Mouse (Mus musculus) layer of hippocampus, postnatal 25 days (tissue): ENCODE data around the gene Tmem135. TPM values are rescaled to one million over a fixed set of nuclear protein-coding genes. Genes with fewer than 3 reads are reported as not detected.

Experiments used
- DNase-seq, 2 experiments: peaks; one replicate each; pipeline ENCODE4 v3.0.0; 2022; ENCODE audit warnings: mixed read lengths in 2 of 2, low spot score in 1 of 2; ENCODE audit errors: extremely low spot score in 1 of 2
- total RNA-seq, 2 experiments: library from RNA; stranded (reverse); gene quantifications; 2 replicates each; pipeline ENCODE4 v1.2.3; 2021

Tmem135 gene
- total RNA-seq, 2 experiments from 2014 or later = 59.1 to 63.4 TPM

DNA sequence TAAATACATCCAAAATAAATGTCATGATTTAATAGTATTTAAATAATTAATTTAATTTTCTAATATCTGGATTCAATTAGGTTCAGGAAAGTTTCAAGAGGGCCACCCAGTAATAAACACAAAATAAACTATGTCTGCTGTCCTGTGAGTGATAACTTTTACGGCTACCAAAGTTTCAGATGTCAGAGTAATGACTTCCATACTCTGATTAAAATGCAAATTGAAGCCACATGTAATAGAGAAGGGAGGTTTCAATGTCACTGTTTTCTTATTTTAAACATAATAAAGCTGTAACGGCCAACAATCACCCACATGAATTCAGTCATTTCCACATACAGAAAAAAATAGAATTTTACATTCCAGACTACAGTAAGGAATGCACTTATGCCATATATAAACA lies 145.2 kb downstream of the Tmem135 start:
- no peak for DNase-seq

DNA sequence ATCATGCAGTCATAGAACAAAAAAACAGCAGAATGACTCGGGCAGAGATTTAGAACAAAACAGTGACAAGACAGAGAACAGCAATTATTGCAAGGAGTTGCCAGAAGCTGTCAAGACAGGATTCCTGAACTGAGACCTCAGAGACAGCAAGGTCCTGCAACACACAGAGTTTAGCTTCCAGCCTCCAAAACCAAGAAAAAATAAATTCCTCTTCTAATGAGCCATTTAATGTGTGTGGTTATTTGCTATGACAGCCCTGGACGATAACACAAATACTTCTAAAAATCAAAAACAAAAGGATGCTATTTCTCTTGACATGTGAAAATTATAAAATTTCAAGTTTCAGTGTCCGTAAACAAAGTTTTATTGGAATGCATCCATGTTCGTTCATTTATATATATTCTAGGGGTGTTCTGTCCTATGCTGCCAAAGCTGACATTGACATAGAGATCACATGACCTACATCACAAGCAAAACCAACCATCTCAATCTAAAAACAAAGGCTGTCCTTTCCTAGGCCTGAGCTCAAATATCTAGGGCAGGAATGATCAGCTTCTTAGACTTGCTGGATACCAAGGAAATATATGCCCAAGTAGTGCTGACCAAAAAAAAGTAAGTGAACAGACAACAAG lies 146.0 kb downstream of the Tmem135 start:
- no peak for DNase-seq

DNA sequence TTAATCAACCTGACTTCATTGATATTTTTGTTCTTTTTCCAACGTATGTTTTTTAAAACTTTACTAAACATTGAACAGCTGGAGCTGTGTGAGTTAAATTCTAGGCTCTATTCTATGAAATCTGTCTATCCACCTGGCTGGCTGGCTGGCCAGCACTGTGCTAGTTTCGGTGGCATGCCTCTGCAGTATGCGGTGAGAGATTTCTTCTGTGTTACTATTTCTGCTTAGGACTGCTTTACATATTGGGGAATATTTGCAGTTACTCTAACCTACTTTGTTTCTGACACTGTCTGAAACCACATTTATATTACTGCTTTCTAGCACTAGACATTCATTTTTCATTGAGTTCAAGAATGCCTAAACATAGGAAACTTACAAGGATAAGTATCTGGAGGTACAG lies 150.2 kb downstream of the Tmem135 start:
- no peak for DNase-seq

DNA sequence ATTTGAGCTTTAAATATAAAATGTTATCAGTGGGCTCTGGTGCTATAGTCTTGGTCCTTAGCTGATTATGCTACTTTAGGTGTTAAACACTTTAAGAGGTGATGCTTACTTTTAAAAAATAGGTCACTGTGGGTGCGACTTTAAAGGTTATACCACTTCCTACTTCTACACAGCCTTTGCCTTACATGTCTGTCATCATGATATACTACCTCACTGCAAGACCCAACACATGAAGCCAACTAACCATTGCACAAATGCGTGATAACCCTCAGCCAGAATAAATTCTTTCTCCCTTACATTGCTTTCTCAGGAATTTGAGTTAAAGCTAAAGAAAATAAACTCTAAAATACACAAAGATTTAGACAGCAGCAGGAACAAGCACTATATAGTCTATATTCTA lies 150.7 kb downstream of the Tmem135 start:
- no peak for DNase-seq

DNA sequence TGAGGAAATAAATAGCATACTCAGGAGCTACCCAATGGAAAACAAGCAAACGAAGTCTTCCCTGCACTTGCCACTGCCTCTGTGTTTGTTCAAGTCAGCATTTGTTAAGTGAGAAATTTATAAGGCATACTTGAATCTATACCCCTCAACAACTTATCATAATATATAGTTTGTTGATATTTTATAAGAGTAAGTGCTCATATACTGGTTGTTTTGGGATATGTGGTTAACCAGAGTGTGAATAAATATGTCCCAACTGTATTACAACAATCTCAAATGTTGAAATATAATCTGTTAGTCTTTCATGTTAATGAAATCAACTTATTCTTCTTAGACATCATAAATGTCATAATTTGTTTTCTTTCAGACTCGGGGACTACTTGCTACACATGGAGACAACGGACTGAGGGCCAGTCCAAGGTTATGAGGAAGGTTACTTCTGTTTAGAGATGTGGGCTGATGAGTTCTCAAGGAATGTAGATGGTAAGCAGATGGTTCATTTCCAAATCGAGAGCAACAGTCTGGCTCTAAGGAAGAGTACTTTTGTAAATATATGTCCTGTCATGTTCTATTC lies 152.1 kb downstream of the Tmem135 start:
- DNase-seq = no peak

DNA sequence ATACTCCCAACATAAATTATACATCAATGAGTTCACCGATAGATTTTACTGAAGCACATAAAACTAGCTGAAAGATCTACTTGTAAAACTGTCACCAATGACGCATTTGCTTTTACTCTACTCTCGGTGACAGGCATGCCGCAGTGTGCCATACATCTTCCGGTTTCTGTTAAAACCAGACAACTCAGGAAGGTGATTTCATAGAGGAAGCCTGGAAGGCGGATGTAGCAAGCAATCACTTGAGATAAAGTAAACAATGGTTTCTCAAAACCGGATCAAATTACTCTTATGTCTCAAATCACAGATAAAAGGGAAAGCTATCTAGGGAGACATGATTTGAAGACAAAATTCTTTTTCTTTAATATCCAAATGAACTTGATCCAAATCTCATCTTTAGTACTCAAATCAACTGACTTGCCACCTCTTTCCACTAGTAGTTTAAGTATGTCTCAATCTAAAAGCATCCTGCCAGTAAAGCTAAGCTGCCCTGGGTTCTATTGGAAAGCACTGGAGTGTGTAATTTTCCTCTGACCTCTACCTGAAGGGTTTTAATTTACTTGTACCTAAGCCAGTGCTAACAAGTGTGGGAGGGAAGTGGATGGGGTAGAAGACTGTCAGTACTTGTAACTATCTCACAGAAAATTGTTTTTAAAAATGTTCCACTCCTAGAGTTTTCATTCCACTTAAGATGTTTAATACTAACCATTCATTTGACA lies 155.7 kb downstream of the Tmem135 start:
- no peak for DNase-seq

DNA sequence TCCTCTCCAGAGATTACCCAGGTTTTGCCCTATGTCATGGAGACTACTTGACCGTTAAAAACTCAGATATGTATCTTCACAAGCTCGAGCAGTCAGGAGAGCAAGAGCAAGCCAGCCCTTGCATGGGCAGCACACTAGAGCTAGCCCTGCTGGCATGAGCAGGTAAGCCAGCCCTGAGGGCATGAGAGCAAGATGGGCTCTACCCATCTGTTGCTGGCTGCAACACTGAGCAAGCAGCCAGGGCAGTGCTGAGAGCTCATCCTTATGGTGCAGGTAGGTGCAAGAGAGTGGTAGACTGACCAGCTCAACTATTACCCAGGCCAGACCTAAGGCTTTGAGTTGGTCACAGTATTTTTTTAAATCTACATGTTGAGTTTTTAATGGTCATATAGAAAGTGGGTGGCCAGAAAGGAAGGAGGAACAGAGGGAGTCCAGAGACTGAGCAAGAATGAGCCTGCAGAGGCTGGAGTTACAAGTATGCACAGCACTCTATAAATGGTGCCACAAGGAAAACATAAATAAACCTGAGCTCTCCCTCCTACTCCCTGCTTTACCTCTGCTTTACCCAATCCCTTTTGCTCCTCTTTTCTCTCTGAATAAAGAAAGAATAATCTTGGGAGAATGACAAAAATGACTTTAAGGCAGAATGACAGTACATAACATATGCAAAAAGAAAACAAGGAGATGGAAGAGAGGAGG lies 156.9 kb downstream of the Tmem135 start:
- DNase-seq = no peak

DNA sequence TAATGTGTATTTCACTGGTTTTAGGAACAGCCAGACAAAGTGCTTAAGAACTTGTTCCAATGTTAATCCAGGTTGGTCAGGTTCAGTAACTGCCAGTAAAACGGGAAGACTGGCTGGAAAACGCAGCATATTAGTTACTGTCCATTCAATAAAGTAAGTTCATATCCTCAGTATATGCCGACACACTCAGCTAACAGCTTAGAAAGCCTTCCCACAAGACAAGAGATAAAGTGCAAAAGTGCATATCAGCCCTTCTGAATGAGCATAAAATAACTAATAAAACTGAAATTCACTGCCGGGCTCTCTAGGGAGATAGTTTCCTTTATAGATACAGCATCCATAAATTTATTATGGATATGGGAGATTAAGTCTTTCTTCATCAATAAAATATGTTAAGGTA lies 161.5 kb downstream of the Tmem135 start:
- no peak for DNase-seq

DNA sequence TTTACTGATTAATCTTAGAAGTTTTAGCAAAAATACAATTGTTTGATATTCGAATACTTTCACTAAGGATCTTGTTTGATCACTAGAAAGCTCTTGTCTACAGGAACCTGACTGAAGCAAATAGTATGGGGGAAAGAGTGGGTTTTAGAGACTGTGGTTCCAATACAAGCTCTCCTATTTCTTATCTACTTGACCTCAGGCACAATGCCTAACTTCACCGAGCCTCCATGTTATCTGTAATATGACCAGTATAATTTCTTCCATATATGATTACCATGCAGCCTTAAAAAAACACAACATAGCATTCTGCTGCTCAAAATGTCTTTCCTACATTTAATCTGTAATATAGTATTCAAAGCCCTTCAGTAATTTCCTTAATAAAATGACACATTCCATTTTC lies 161.9 kb downstream of the Tmem135 start:
- DNase-seq = no peak

DNA sequence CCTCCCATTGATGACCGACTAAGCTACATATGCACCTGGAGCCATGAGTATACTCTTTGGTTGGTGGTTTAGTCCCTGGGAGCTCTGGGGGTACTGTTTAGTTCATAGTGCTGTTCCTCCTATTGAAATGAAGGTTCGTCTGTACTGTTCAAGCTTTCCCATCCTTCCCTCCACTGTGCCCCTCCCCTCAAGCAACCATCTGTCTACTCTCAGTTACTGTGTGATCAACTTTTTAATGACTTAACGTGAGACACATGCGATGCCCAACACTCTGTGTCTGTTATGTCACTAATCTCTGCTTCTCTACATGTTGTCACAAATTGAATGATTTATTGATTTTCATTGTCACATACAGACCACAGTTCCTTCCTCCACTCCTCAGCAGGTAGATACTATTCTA lies 164.4 kb downstream of the Tmem135 start:
- no peak for DNase-seq

DNA sequence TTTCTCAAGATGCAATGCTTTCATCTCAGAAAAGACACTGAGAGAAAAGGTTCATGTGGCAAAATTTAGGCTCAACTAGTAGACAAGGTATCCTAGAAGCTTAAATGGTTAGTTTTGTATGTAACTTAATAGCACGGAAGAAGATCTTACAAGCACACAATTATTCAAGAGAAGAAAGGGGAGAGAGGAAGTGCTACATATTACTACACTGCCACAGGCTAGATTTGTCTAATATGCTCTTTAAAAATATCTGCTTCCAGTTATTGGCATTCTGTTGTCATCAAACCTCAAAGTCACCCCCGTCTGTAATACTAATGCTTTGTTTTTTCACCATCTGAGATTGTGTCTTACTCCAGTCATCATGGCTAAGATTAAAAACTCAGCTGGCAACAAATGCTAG lies 167.4 kb downstream of the Tmem135 start:
- no peak for DNase-seq

DNA sequence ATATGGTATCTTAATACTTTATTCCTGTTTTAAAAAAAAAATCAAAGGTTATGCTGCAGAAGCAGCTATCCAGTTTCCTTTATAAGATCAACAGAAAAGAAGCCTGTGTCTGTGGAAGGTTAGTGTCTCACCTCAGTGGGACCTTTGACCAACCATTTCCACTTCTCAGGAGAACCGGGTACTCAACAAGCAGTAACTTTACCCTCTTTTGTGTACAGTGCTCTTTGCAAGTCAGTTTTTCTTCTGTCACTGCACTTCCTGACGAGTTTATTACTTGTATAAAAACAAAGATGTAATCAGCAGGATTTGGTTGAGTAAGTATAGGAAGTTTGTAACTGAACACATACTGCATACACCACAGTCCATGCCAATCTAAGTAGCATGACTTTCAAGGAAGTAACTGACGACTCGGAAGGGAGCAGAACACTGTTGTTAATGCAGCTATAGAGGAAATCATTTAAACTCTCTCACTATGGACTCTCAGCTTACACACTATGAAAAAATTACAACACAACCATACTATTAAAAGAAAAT lies 168.0 kb downstream of the Tmem135 start:
- DNase-seq = no peak

DNA sequence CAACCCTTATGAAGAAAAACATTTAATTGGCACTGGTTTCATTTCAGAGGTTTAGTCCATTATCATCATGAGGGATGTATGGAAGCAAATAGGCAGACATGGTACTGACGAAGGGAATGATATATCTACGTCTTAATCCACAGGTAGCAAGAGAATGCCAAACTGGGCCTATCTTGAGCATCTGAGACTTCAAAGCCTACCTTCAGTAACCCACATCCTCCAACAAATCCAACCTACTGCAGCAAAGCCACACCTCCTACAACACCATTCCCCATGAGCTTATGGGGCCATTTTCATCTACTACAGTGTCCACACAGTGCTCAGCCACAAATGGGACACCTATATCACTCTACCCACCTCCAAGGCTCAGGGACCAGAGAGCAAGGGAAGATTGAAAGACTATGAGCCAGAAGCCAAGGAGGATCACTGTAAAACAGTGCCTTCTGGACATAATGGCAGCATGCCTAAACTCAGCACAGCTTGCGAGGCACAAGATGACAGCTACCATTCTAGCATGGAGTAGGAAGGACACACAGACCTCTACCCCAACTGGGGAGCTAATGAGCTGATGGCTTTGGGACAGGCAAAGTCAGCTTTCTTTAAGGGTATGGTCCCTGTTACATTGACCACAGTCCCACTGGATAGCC lies 171.4 kb downstream of the Tmem135 start:
- no peak for DNase-seq

DNA sequence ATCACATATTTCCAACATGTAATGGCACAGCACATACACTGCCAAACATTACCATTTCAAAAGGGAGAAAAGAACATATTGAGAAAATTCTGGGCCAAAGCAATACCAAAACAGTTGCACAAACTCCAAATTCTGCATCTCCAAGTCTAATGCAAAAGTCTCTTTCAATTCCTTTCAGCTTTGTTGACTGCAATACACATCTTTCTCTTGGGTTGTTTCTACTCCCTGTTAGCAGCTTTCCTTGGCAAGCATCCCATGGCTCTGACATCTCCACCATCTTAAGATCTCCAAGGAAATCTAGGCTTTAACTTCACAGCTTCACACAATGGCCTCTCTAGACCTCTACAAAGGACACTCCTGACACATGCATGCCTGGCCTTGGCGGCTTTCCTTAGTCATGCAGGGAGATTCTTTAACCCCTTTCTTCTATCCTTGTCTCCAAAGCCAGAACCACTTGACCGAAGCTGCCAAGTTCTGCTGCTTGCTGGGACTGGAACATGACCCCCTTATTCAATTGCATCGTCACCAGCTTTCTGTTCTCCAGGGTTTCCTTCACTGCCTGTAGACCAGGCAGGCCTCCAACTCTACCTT lies 172.7 kb downstream of the Tmem135 start:
- DNase-seq = no peak

DNA sequence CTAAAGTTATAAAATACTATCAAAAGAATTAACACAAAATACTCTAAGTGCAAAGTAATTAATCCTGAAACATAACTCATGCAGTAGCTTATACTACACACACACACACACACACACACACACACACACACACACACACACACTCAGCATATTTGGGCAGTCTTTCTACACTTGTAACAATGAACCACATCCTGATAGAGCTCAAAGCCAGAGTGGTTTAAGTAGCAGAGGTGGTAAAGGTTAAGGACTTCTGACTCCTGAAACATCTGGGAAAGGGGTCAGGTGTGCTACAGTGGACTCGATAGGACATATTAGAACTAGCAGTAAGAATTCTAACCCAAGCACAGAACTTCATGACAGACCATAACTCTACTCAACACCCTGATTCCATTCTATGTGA lies 181.4 kb downstream of the Tmem135 start:
- no peak for DNase-seq

DNA sequence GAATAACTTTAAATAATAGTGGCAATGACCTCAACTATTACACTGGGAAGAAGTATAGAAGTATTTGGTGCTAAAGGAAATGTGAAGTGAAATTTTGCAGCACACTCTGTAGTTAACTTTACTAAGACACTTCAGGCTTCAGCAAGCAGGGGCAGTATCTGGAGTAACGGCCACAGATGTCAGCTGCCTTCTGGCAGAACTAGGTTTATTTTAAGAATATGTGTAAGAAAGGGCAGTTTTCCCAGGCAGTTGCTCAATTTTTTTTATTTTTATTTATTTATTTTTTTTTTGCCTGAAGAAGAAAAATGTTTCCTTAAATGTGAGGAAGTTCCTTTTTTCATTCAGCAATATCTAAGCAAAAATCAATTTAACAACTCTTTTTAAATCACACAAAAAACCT lies 187.4 kb downstream of the Tmem135 start:
- no peak for DNase-seq

DNA sequence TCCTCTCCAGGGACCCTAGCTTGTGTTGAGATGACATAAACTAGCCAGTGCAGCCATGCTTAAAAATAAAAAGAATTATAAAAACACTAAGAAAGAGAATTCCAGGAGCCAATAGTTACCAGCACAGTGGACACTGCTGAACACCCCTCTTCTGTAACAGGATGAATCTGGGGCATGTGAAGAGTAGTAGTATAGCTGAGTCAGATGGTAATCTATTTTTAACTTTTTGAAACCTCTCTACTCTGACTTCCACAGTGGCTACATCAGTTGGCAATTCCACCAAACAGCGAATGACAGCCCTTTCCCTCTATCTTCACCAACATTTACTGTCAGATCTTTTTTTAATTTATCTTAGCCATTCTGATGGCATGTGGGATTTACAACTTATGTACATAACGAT lies 187.9 kb downstream of the Tmem135 start:
- no peak for DNase-seq

DNA sequence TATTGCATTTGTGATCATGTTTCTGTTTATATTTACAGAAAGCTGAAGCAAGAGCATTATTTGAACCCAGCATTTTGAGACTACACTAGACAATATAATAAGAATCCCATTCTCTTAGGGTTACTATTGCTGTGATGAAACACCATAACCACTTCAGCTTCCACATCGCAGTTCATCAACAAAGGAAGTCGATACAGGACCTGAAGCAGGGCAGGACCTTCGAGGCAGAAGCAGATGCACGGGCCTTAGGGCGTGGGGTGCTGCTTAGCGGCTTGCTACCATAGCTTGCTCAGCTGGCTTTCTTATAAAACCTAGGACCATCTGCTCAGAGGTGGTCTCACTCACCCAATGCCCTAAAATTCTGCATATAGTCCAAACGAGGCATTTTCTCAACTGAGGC lies 188.3 kb downstream of the Tmem135 start:
- DNase-seq = no peak

DNA sequence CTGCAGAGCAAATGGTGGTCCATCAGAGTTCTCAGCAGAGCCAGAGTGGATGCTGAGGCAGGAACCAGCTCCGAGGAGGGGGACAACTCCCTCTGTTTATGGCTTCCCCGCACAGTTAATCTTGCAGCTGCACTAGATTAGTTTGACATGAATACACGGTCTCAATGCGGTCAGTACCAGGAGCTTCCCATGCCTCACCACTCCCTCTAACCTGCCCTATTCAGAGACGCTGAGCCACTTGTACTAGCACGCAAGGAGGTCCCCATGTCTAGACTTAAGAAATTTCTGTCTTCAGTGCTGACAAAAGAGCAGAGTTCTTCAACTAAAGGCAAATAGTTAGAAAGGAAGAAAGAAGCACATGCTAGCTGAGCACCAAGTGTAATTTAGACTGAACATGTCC lies 193.5 kb downstream of the Tmem135 start:
- DNase-seq = no peak

DNA sequence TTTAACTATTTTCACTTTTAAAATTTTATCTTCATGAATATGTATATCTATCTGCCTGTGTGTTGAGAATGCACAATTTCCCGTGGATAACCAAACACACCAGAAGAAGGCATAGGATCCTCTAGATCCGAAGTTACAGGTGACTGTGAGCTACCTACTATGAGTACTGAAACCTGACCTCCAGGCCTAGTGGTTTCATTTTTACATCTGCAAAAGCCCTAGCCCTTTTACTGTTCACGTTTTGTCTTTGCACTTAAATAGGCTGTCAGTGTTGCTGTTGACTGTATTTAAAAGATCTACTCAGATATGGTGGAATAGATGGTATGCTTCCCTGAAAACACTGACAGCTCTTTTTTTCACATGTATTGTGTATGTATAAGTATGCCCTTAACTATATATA lies 197.9 kb downstream of the Tmem135 start:
- DNase-seq = no peak
